ENCODE assay signal across 8 mouse cellular contexts in the genomic region with DNA sequence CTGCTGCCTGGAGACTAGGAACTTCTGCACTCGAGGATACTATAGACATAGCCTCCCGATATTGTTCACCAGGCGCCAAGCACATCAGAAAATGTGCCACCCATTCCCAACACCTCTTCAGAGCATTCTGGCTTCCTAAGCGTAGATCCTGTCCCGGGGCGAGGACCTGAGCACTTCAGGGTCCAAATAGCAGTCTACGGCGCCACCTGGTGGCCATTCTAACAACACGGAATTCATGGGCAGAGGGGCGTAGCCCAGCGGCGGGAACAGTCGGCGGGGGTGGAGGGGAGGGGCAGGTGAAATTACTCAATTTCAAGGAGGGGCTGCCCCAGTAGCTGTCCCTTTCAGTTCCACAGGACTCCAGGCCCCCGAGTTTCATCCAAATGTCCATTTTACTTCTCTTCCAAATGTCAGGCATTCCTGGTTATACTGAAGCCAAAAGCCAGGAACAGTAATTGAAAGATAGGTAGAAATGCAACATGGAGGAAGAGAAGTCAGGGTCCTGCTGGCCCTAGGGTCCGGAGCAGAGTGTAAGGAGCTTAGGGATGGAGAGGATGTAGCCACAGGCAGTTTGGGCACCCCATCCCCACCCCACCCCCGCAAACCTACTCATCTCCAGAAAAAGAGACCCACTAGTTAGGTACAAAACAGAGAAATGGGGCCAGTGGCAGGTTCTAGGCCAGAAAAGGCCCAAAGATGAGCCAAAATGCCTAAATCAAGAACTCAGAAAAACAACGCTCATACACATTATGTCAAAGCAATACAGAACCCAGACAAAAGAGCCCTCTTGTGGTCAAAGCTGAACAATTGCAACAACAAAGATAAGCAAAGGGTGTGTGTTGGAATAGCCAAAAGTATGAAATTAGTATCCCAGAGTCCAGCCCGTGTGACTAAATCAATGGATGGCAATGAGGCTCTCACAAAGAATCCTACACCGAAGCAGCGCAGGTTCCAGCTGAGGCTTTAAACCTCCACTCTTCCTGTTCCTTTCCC. TPM values are rescaled to one million over a fixed set of nuclear protein-coding genes. Genes with fewer than 3 reads are reported as not detected.
A peak's percentile ranks its signal among the peaks of the same experiment; 100 is the strongest.
DNase-seq lines count a peak whose midpoint lies in the region.

No protein-coding gene starts in this region.

- DNase-seq in adrenal gland, adult (ENCODE audit: inconsistent age in 2 of 2, low spot score in 1 of 2): peak; percentile 90 to 97
- DNase-seq in embryo, embryonic 10 days (ENCODE audit: low spot score): peak; percentile 97
- peak; percentile 92 for DNase-seq in gastrocnemius, postnatal 14 days
- peak; percentile 96 for DNase-seq in induced T-regulatory cell, adult 2 months (ENCODE audit: low read depth)
- DNase-seq in left cerebral cortex, adult 8-10 months (ENCODE audit: low spot score in 2 of 2): peak; percentile 64 to 74
- peak; percentile 91 to 92 for DNase-seq in right cerebral cortex, adult 2 months (ENCODE audit: low spot score in 2 of 2)
- peak; percentile 80 for DNase-seq in urinary bladder, postnatal 10 days (ENCODE audit: low spot score)

- no peaks in the 10 kb centered on the region for H3K36me3 ChIP-seq in megakaryocyte, embryonic 14.5 days (replicated peaks; ENCODE audit: low read length)

- H3K27me3 ChIP-seq in megakaryocyte, embryonic 14.5 days (replicated peaks): no peaks in the 10 kb centered on the region

- peaks cover 70% of the 10 kb centered on the region for H3K4me1 ChIP-seq in megakaryocyte, embryonic 14.5 days

- intact Hi-C loops in gastrocnemius, postnatal 14 days (cut with DNase I; ENCODE audit: low total_unique reads): loop anchor here (2.0 to 5.0 kb wide), 3 partner anchors 41 to 138 kb away; no protein-coding TSS in a partner anchor

- no peaks in the 10 kb centered on the region for H3K9me3 ChIP-seq in megakaryocyte, embryonic 14.5 days

- peak overlapping the region; percentile 92 for H3K4me3 ChIP-seq in megakaryocyte, embryonic 14.5 days (replicated peaks)

RNA-seq across cellular contexts. Expression of gene B4galnt4, which starts 12.4 kb away (rescaled TPM):
- total RNA-seq in gastrocnemius, postnatal 14 days (2021): under 1 TPM in 1 of 2 experiments, not detected in 1; 0.23 TPM
- total RNA-seq in left cerebral cortex, adult 8-10 months (2022): 10 to 100 TPM; 64.5 to 81.0 (median 79.2) TPM
- 11.5 and 17.3 TPM in 2 replicates for polyA plus RNA-seq in megakaryocyte, embryonic 14.5 days (2012; ENCODE audit: insufficient read depth, low replicate concordance)

RNA-seq across cellular contexts. Expression of gene Gm17387, which starts 19.6 kb away (rescaled TPM):
- total RNA-seq in gastrocnemius, postnatal 14 days (2021): not detected
- total RNA-seq in left cerebral cortex, adult 8-10 months (2022): not detected
- polyA plus RNA-seq in megakaryocyte, embryonic 14.5 days (2012; ENCODE audit: insufficient read depth, low replicate concordance): not detected in 2 replicates

RNA-seq across cellular contexts. Expression of gene Pkp3, which starts 29.5 kb away (rescaled TPM):
- not detected for total RNA-seq in gastrocnemius, postnatal 14 days (2021)
- under 1 TPM in 1 of 4 experiments, not detected in 3; 0.57 TPM for total RNA-seq in left cerebral cortex, adult 8-10 months (2022)
- polyA plus RNA-seq in megakaryocyte, embryonic 14.5 days (2012; ENCODE audit: insufficient read depth, low replicate concordance): 2.5 and 3.0 TPM in 2 replicates

RNA-seq across cellular contexts. Expression of gene Ifitm6, which starts 30.8 kb away (rescaled TPM):
- total RNA-seq in gastrocnemius, postnatal 14 days (2021): not detected
- under 1 TPM in 2 of 4 experiments, not detected in 2; 0.87 to 0.88 TPM for total RNA-seq in left cerebral cortex, adult 8-10 months (2022)
- polyA plus RNA-seq in megakaryocyte, embryonic 14.5 days (2012; ENCODE audit: insufficient read depth, low replicate concordance): 0.91 TPM in 1 of 2 replicates, not detected in the other

RNA-seq across cellular contexts. Expression of gene Ifitm3, which starts 38.0 kb away (rescaled TPM):
- 10 to 100 TPM; 44.9 to 54.0 TPM for total RNA-seq in gastrocnemius, postnatal 14 days (2021)
- total RNA-seq in left cerebral cortex, adult 8-10 months (2022): 10 to 100 TPM; 12.2 to 26.6 (median 17.7) TPM
- 28.6 and 151 TPM in 2 replicates for polyA plus RNA-seq in megakaryocyte, embryonic 14.5 days (2012; ENCODE audit: insufficient read depth, low replicate concordance)

Comparison
In these comparisons a context has a peak if more than half of its experiments do, and no peak if none do; other contexts are left out.
1. Peak in every context shown above with its lines: DNase-seq and H3K4me3 ChIP-seq.
2. RNA of gene B4galnt4, which starts 12.4 kb away (total RNA-seq): 64.5 to 81.0 TPM in left cerebral cortex, adult 8-10 months; 0.23 TPM in gastrocnemius, postnatal 14 days; every median in the first group is over 10 times any median in the second.